Comparison of ENCODE assay signal across 8 mouse cellular contexts in genomic region chr3:29812480-29813240, GRCm38 (mm10).
A peak's percentile ranks its signal among the peaks of the same experiment; 100 is the strongest.
DNase-seq lines count a peak whose midpoint lies in the region; ATAC-seq lines count a peak whose summit lies in the region.

No protein-coding gene starts in this region.

- WGBS in midbrain, embryonic 15.5 days = 39% methylated on average over 14 of the region's 14 CpGs

- DNase-seq in left cerebral cortex, adult 18-20 months (ENCODE audit: low spot score in 2 of 2) = peak; percentile 10 to 11
- DNase-seq in left cerebral cortex, adult 8-10 months (ENCODE audit: low spot score in 2 of 2) = no peak
- DNase-seq in embryo, embryonic 9.5 days (ENCODE audit: extremely low spot score) = peak; percentile 38
- DNase-seq in heart, postnatal 4 days = peak; percentile 33
- peak; percentile 15 for DNase-seq in layer of hippocampus, adult 9-10 months (ENCODE audit: low spot score)
- DNase-seq in c-Kit-positive CD71-positive TER-119-positive erythroid progenitor cells, embryonic 14.5 days (ENCODE audit: low spot score) = no peak

- H3K27me3 ChIP-seq in midbrain, embryonic 15.5 days (replicated peaks) = no peaks in the 10 kb centered on the region

- 0 out of 2 replicates have a peak overlapping the region, but pooled peaks have one; percentile 8 for H3K4me3 ChIP-seq in midbrain, embryonic 15.5 days

- peak; percentile 75 for ATAC-seq in midbrain, embryonic 15.5 days (replicated peaks)
- ATAC-seq in activated CD4-positive, CD25-positive, alpha-beta regulatory T cell, adult 4 months = no peak

- no peak overlapping the region for H3K9ac ChIP-seq in midbrain, embryonic 15.5 days

- no peaks in the 10 kb centered on the region for H3K36me3 ChIP-seq in midbrain, embryonic 15.5 days (replicated peaks)

- H3K4me2 ChIP-seq in midbrain, embryonic 15.5 days = peak overlapping the region; percentile 28

- no peaks in the 10 kb centered on the region for H3K9me3 ChIP-seq in midbrain, embryonic 15.5 days

- no peaks in the 10 kb centered on the region for H3K4me1 ChIP-seq in midbrain, embryonic 15.5 days

- no peak overlapping the region for H3K27ac ChIP-seq in midbrain, embryonic 15.5 days

Comparison
In these comparisons a context has a peak if more than half of its experiments do, and no peak if none do; other contexts are left out.
1. DNase-seq: peak in left cerebral cortex, adult 18-20 months (2 of 2), embryo, embryonic 9.5 days (single experiment), heart, postnatal 4 days (single experiment) and layer of hippocampus, adult 9-10 months (single experiment); none in left cerebral cortex, adult 8-10 months (0 of 2) and c-Kit-positive CD71-positive TER-119-positive erythroid progenitor cells, embryonic 14.5 days (single experiment).